Mouse (Mus musculus): Measurements from ENCODE around the gene Msi2. TPM values are rescaled to one million over a fixed set of nuclear protein-coding genes. Genes with fewer than 3 reads are reported as not detected.
A peak's percentile ranks its signal among the peaks of the same experiment; 100 is the strongest.

Gene Msi2
- polyA plus RNA-seq, 1 experiment from 2014 or later: 13.1 TPM

- Histone ChIP-seq H3K27me3 (no peaks in the 10 kb centered on the region), H3K4me3 (no peak overlapping the region), H3K36me3 (0 out of 2 replicates have a peak, but pooled peaks cover 7% of the 10 kb centered on the region), H3K27ac (no peak overlapping the region), H3K4me2 (no peak overlapping the region), H3K4me1 (peaks cover 40% of the 10 kb centered on the region), H3K9me3 (no peaks in the 10 kb centered on the region), H3K9ac (no peak overlapping the region)
- WGBS: 79% methylated on average over 6 of the region's 6 CpGs
- ATAC-seq (ENCODE audit: insufficient number of reproducible peaks, low FRiP score, low TSS enrichment, low read depth): no peak
Observed at GRCm38 (mm10) chr11:88646493-88646892, 71.8 kb downstream of the Msi2 start.

- Histone ChIP-seq H3K36me3 (0 out of 2 replicates have a peak, but pooled peaks cover 7% of the 10 kb centered on the region), H3K27ac (no peak overlapping the region), H3K9ac (no peak overlapping the region), H3K9me3 (no peaks in the 10 kb centered on the region), H3K4me2 (no peak overlapping the region), H3K4me3 (no peak overlapping the region), H3K4me1 (peaks cover 39% of the 10 kb centered on the region), H3K27me3 (no peaks in the 10 kb centered on the region)
- ATAC-seq (ENCODE audit: insufficient number of reproducible peaks, low FRiP score, low TSS enrichment, low read depth): no peak
- 75% methylated on average over 7 of the region's 7 CpGs for WGBS
Observed at GRCm38 (mm10) chr11:88645821-88646220, 72.5 kb downstream of the Msi2 start.

GRCm38 (mm10) chr11:88644719-88645118 is 73.6 kb downstream of the Msi2 start:
- Histone ChIP-seq H3K4me1 (peaks cover 32% of the 10 kb centered on the region), H3K27ac (no peak overlapping the region), H3K36me3 (0 out of 2 replicates have a peak, but pooled peaks cover 7% of the 10 kb centered on the region), H3K9me3 (no peaks in the 10 kb centered on the region), H3K9ac (no peak overlapping the region), H3K4me3 (no peak overlapping the region), H3K4me2 (no peak overlapping the region), H3K27me3 (no peaks in the 10 kb centered on the region)
- 69% methylated on average over 7 of the region's 7 CpGs for WGBS
- no peak for ATAC-seq (ENCODE audit: insufficient number of reproducible peaks, low FRiP score, low TSS enrichment, low read depth)

GRCm38 (mm10) chr11:88639862-88640261 is 78.5 kb downstream of the Msi2 start:
- WGBS: 75% methylated on average over 4 of the region's 4 CpGs
- peaks cover 32% of the 10 kb centered on the region for H3K4me1 ChIP-seq
- H3K4me3 ChIP-seq: no peak overlapping the region
- no peak overlapping the region for H3K4me2 ChIP-seq
- no peak overlapping the region for H3K9ac ChIP-seq
- H3K27ac ChIP-seq: no peak overlapping the region
- H3K27me3 ChIP-seq: no peaks in the 10 kb centered on the region
- H3K9me3 ChIP-seq: no peaks in the 10 kb centered on the region
- H3K36me3 ChIP-seq: no peaks in the 10 kb centered on the region
- ATAC-seq (ENCODE audit: insufficient number of reproducible peaks, low FRiP score, low TSS enrichment, low read depth): no peak

- no peak overlapping the region for H3K4me3 ChIP-seq
- H3K27me3 ChIP-seq: no peaks in the 10 kb centered on the region
- no peak overlapping the region for H3K4me2 ChIP-seq
- ATAC-seq (ENCODE audit: insufficient number of reproducible peaks, low FRiP score, low TSS enrichment, low read depth): no peak
- H3K36me3 ChIP-seq: no peaks in the 10 kb centered on the region
- H3K4me1 ChIP-seq: peaks cover 35% of the 10 kb centered on the region
- 80% methylated on average over 6 of the region's 6 CpGs for WGBS
- no peak overlapping the region for H3K9ac ChIP-seq
- H3K9me3 ChIP-seq: no peaks in the 10 kb centered on the region
- no peak overlapping the region for H3K27ac ChIP-seq
Observed at GRCm38 (mm10) chr11:88638936-88639542, 79.3 kb downstream of the Msi2 start.

- 76% methylated on average over 2 of the region's 2 CpGs for WGBS
- no peaks in the 10 kb centered on the region for H3K27me3 ChIP-seq
- peaks cover 35% of the 10 kb centered on the region for H3K4me1 ChIP-seq
- H3K27ac ChIP-seq: no peak overlapping the region
- no peak for ATAC-seq (ENCODE audit: insufficient number of reproducible peaks, low FRiP score, low TSS enrichment, low read depth)
- H3K4me2 ChIP-seq: no peak overlapping the region
- H3K9me3 ChIP-seq: no peaks in the 10 kb centered on the region
- no peak overlapping the region for H3K9ac ChIP-seq
- no peaks in the 10 kb centered on the region for H3K36me3 ChIP-seq
- no peak overlapping the region for H3K4me3 ChIP-seq
Observed at GRCm38 (mm10) chr11:88638254-88638653, 80.1 kb downstream of the Msi2 start.

GRCm38 (mm10) chr11:88636934-88637333 is 81.4 kb downstream of the Msi2 start:
- Histone ChIP-seq H3K4me1 (peaks cover 35% of the 10 kb centered on the region), H3K27me3 (no peaks in the 10 kb centered on the region), H3K4me3 (no peak overlapping the region), H3K9me3 (no peaks in the 10 kb centered on the region), H3K9ac (no peak overlapping the region), H3K4me2 (no peak overlapping the region), H3K27ac (no peak overlapping the region), H3K36me3 (no peaks in the 10 kb centered on the region)
- no peak for ATAC-seq (ENCODE audit: insufficient number of reproducible peaks, low FRiP score, low TSS enrichment, low read depth)
- 70% methylated on average over 6 of the region's 6 CpGs for WGBS

GRCm38 (mm10) chr11:88636319-88636718 is 82.0 kb downstream of the Msi2 start:
- no peak overlapping the region for H3K9ac ChIP-seq
- no peaks in the 10 kb centered on the region for H3K9me3 ChIP-seq
- H3K27me3 ChIP-seq: no peaks in the 10 kb centered on the region
- ATAC-seq (ENCODE audit: insufficient number of reproducible peaks, low FRiP score, low TSS enrichment, low read depth): no peak
- H3K4me2 ChIP-seq: no peak overlapping the region
- no peak overlapping the region for H3K4me3 ChIP-seq
- no peaks in the 10 kb centered on the region for H3K36me3 ChIP-seq
- peaks cover 35% of the 10 kb centered on the region for H3K4me1 ChIP-seq
- WGBS: 77% methylated on average over 5 of the region's 5 CpGs
- H3K27ac ChIP-seq: no peak overlapping the region

GRCm38 (mm10) chr11:88634627-88635026 is 83.7 kb downstream of the Msi2 start:
- no peaks in the 10 kb centered on the region for H3K27me3 ChIP-seq
- no peak overlapping the region for H3K4me2 ChIP-seq
- H3K4me1 ChIP-seq: peaks cover 37% of the 10 kb centered on the region
- no peaks in the 10 kb centered on the region for H3K36me3 ChIP-seq
- no peak overlapping the region for H3K4me3 ChIP-seq
- 44% methylated on average over 1 of the region's 1 CpGs for WGBS
- H3K27ac ChIP-seq: peak overlapping the region; percentile 61; the same call in 1 of the 2 replicates
- 0 out of 2 replicates have a peak, but pooled peaks have one; percentile 68 for ATAC-seq (ENCODE audit: insufficient number of reproducible peaks, low FRiP score, low TSS enrichment, low read depth)
- H3K9me3 ChIP-seq: no peaks in the 10 kb centered on the region
- no peak overlapping the region for H3K9ac ChIP-seq

- no peaks in the 10 kb centered on the region for H3K9me3 ChIP-seq
- H3K27me3 ChIP-seq: no peaks in the 10 kb centered on the region
- no peak overlapping the region for H3K4me3 ChIP-seq
- H3K4me1 ChIP-seq: peaks cover 35% of the 10 kb centered on the region
- no peak for ATAC-seq (ENCODE audit: insufficient number of reproducible peaks, low FRiP score, low TSS enrichment, low read depth)
- 92% methylated on average over 3 of the region's 3 CpGs for WGBS
- no peaks in the 10 kb centered on the region for H3K36me3 ChIP-seq
- H3K27ac ChIP-seq: no peak overlapping the region
- no peak overlapping the region for H3K9ac ChIP-seq
- no peak overlapping the region for H3K4me2 ChIP-seq
Observed at GRCm38 (mm10) chr11:88631932-88632230, 86.4 kb downstream of the Msi2 start.

GRCm38 (mm10) chr11:88631084-88631931 is 87.0 kb downstream of the Msi2 start:
- Histone ChIP-seq H3K9me3 (no peaks in the 10 kb centered on the region), H3K36me3 (no peaks in the 10 kb centered on the region), H3K4me1 (peaks cover 35% of the 10 kb centered on the region), H3K4me3 (no peak overlapping the region), H3K27ac (no peak overlapping the region), H3K4me2 (no peak overlapping the region), H3K9ac (no peak overlapping the region), H3K27me3 (no peaks in the 10 kb centered on the region)
- ATAC-seq (ENCODE audit: insufficient number of reproducible peaks, low FRiP score, low TSS enrichment, low read depth): no peak
- 85% methylated on average over 8 of the region's 8 CpGs for WGBS

- ATAC-seq (ENCODE audit: insufficient number of reproducible peaks, low FRiP score, low TSS enrichment, low read depth): no peak
- H3K27ac ChIP-seq: no peak overlapping the region
- no peaks in the 10 kb centered on the region for H3K9me3 ChIP-seq
- WGBS: 61% methylated on average over 4 of the region's 4 CpGs
- H3K4me3 ChIP-seq: no peak overlapping the region
- no peaks in the 10 kb centered on the region for H3K27me3 ChIP-seq
- no peak overlapping the region for H3K4me2 ChIP-seq
- H3K9ac ChIP-seq: no peak overlapping the region
- no peaks in the 10 kb centered on the region for H3K36me3 ChIP-seq
- H3K4me1 ChIP-seq: peaks cover 38% of the 10 kb centered on the region
Observed at GRCm38 (mm10) chr11:88629619-88630018, 88.7 kb downstream of the Msi2 start.
